Mouse (Mus musculus): Measurements from ENCODE around the gene Adar. TPM values are rescaled to one million over a fixed set of nuclear protein-coding genes. Genes with fewer than 3 reads are reported as not detected.
A peak's percentile ranks its signal among the peaks of the same experiment; 100 is the strongest.
"Not testable (repeated sequence)": the region's sequence is repeated elsewhere in the genome, so short reads cannot be mapped to it uniquely, and the experiment has no call there.

The Adar gene
- polyA plus RNA-seq, 1 experiment = 31.2 TPM

GRCm38 (mm10) chr3:89781640-89782039 lies 66.8 kb downstream of the Adar start:
- 72% methylated on average over 5 of the region's 5 CpGs for WGBS
- no peak for DNase-seq
- Histone ChIP-seq H3K4me1 (ENCODE audit: control insufficient read depth, insufficient read depth, low read length) (peaks cover 6% of the 10 kb centered on the region), H3K4me3 (replicated peaks; ENCODE audit: extremely low read depth, low read depth, low read length) (no peak overlapping the region)
- TF ChIP-seq CTCF (IDR thresholded peaks at IDR 0.05; ENCODE audit: insufficient read depth, low read length) (no peak), POLR2A (IDR thresholded peaks at IDR 0.05; ENCODE audit: borderline replicate concordance, extremely low read depth, low read depth, low read length) (no peak)

- TF ChIP-seq POLR2A (IDR thresholded peaks at IDR 0.05; ENCODE audit: borderline replicate concordance, extremely low read depth, low read depth, low read length) = peak; percentile 24; the same call in 1 of the 2 replicates
- peak; percentile 92 for TF ChIP-seq CTCF (IDR thresholded peaks at IDR 0.05; ENCODE audit: insufficient read depth, low read length)
- peak; percentile 82 for DNase-seq
- 11% methylated on average over 11 of the region's 11 CpGs for WGBS
- peak overlapping the region; percentile 36 for H3K4me3 ChIP-seq (replicated peaks; ENCODE audit: extremely low read depth, low read depth, low read length)
- peaks cover 6% of the 10 kb centered on the region for H3K4me1 ChIP-seq (ENCODE audit: control insufficient read depth, insufficient read depth, low read length)
Observed at GRCm38 (mm10) chr3:89784991-89785753, 70.3 kb downstream of the Adar start.

GRCm38 (mm10) chr3:89786275-89786674 lies 71.5 kb downstream of the Adar start:
- 82% methylated on average over 6 of the region's 6 CpGs for WGBS

GRCm38 (mm10) chr3:89788680-89789352 lies 74.0 kb downstream of the Adar start:
- H3K4me3 ChIP-seq (replicated peaks; ENCODE audit: extremely low read depth, low read depth, low read length) = no peak overlapping the region
- no peak for DNase-seq
- H3K4me1 ChIP-seq (ENCODE audit: control insufficient read depth, insufficient read depth, low read length) = peaks cover 6% of the 10 kb centered on the region
- TF ChIP-seq CTCF (IDR thresholded peaks at IDR 0.05; ENCODE audit: insufficient read depth, low read length) (no peak), POLR2A (IDR thresholded peaks at IDR 0.05; ENCODE audit: borderline replicate concordance, extremely low read depth, low read depth, low read length) (no peak)
- WGBS = 72% methylated on average over 16 of the region's 16 CpGs

More at GRCm38 (mm10) chr3:89786275-89786674, 71.5 kb downstream of the Adar start:
- no peak for DNase-seq
- Histone ChIP-seq H3K4me1 (ENCODE audit: control insufficient read depth, insufficient read depth, low read length) (peaks cover 6% of the 10 kb centered on the region), H3K4me3 (replicated peaks; ENCODE audit: extremely low read depth, low read depth, low read length) (no peak overlapping the region)
- TF ChIP-seq CTCF (IDR thresholded peaks at IDR 0.05; ENCODE audit: insufficient read depth, low read length) (no peak), POLR2A (IDR thresholded peaks at IDR 0.05; ENCODE audit: borderline replicate concordance, extremely low read depth, low read depth, low read length) (no peak)

GRCm38 (mm10) chr3:89794616-89795015 lies 79.8 kb downstream of the Adar start:
- WGBS = 65% methylated on average over 2 of the region's 2 CpGs
- no peaks in the 10 kb centered on the region for H3K4me1 ChIP-seq (ENCODE audit: control insufficient read depth, insufficient read depth, low read length)
- no peak overlapping the region for H3K4me3 ChIP-seq (replicated peaks; ENCODE audit: extremely low read depth, low read depth, low read length)
- TF ChIP-seq CTCF (IDR thresholded peaks at IDR 0.05; ENCODE audit: insufficient read depth, low read length) = no peak
- TF ChIP-seq POLR2A (IDR thresholded peaks at IDR 0.05; ENCODE audit: borderline replicate concordance, extremely low read depth, low read depth, low read length) = no peak
- no peak for DNase-seq

GRCm38 (mm10) chr3:89795746-89796145 lies 80.9 kb downstream of the Adar start:
- no peak for DNase-seq
- TF ChIP-seq CTCF (IDR thresholded peaks at IDR 0.05; ENCODE audit: insufficient read depth, low read length) = no peak
- TF ChIP-seq POLR2A (IDR thresholded peaks at IDR 0.05; ENCODE audit: borderline replicate concordance, extremely low read depth, low read depth, low read length) = no peak
- no peaks in the 10 kb centered on the region for H3K4me1 ChIP-seq (ENCODE audit: control insufficient read depth, insufficient read depth, low read length)
- no peak overlapping the region for H3K4me3 ChIP-seq (replicated peaks; ENCODE audit: extremely low read depth, low read depth, low read length)
- 56% methylated on average over 5 of the region's 5 CpGs for WGBS

GRCm38 (mm10) chr3:89796358-89796757 lies 81.5 kb downstream of the Adar start:
- Histone ChIP-seq H3K4me1 (ENCODE audit: control insufficient read depth, insufficient read depth, low read length) (no peaks in the 10 kb centered on the region), H3K4me3 (replicated peaks; ENCODE audit: extremely low read depth, low read depth, low read length) (no peak overlapping the region)
- no peak for TF ChIP-seq POLR2A (IDR thresholded peaks at IDR 0.05; ENCODE audit: borderline replicate concordance, extremely low read depth, low read depth, low read length)
- DNase-seq = no peak
- 19% methylated on average over 4 of the region's 4 CpGs for WGBS

- 80% methylated on average over 3 of the region's 3 CpGs for WGBS
- H3K4me3 ChIP-seq (replicated peaks; ENCODE audit: extremely low read depth, low read depth, low read length) = no peak overlapping the region
- no peak for TF ChIP-seq POLR2A (IDR thresholded peaks at IDR 0.05; ENCODE audit: borderline replicate concordance, extremely low read depth, low read depth, low read length)
- no peak for TF ChIP-seq CTCF (IDR thresholded peaks at IDR 0.05; ENCODE audit: insufficient read depth, low read length)
- no peak for DNase-seq
- peaks cover 5% of the 10 kb centered on the region for H3K4me1 ChIP-seq (ENCODE audit: control insufficient read depth, insufficient read depth, low read length)
Observed at GRCm38 (mm10) chr3:89798518-89798917, 83.7 kb downstream of the Adar start.

- no peak for DNase-seq
- no peak overlapping the region for H3K4me3 ChIP-seq (replicated peaks; ENCODE audit: extremely low read depth, low read depth, low read length)
- 28% methylated on average over 13 of the region's 13 CpGs for WGBS
- TF ChIP-seq POLR2A (IDR thresholded peaks at IDR 0.05; ENCODE audit: borderline replicate concordance, extremely low read depth, low read depth, low read length) (no peak), CTCF (IDR thresholded peaks at IDR 0.05; ENCODE audit: insufficient read depth, low read length) (no peak)
- H3K4me1 ChIP-seq (ENCODE audit: control insufficient read depth, insufficient read depth, low read length) = peaks cover 5% of the 10 kb centered on the region
Observed at GRCm38 (mm10) chr3:89799476-89799875, 84.7 kb downstream of the Adar start.

GRCm38 (mm10) chr3:89800078-89800477 lies 85.3 kb downstream of the Adar start:
- not testable (repeated sequence) for H3K4me1 ChIP-seq (ENCODE audit: control insufficient read depth, insufficient read depth, low read length); DNase-seq; H3K4me3 ChIP-seq (replicated peaks; ENCODE audit: extremely low read depth, low read depth, low read length)
- 77% methylated on average over 3 of the region's 3 CpGs for WGBS
